Mouse (Mus musculus) 416B (cell line): ENCODE results near the gene Fut2.
A peak's percentile ranks its signal among the peaks of the same experiment; 100 is the strongest.

Experiments
- DNase-seq: peaks from one replicate; pipeline ENCODE4 v3.0.0; 2011; ENCODE audit warnings: low read depth

The Fut2 gene

GRCm38 (mm10) chr7:45638623-45639401 lies 27.4 kb downstream of the Fut2 start:
- no peak for DNase-seq

DNA sequence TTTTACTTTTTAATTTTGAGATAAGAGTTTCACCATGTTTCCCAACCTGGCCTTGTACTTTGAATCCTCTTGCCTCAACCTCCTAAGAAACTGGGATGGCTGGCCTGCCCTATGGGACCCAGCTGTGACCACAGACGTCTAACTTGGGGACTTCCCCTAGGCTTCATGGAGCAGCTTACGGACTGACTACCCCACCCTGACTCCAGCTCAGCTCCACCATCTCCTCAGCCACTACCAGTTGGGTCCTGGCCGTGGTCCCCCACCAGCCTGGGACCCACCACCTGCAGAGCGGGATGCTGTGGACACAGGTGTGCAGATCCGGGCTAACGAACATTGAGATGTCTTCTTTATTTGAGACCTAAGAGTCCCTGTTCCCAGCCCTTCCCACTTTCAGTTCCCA lies 28.5 kb downstream of the Fut2 start:
- no peak for DNase-seq

DNA sequence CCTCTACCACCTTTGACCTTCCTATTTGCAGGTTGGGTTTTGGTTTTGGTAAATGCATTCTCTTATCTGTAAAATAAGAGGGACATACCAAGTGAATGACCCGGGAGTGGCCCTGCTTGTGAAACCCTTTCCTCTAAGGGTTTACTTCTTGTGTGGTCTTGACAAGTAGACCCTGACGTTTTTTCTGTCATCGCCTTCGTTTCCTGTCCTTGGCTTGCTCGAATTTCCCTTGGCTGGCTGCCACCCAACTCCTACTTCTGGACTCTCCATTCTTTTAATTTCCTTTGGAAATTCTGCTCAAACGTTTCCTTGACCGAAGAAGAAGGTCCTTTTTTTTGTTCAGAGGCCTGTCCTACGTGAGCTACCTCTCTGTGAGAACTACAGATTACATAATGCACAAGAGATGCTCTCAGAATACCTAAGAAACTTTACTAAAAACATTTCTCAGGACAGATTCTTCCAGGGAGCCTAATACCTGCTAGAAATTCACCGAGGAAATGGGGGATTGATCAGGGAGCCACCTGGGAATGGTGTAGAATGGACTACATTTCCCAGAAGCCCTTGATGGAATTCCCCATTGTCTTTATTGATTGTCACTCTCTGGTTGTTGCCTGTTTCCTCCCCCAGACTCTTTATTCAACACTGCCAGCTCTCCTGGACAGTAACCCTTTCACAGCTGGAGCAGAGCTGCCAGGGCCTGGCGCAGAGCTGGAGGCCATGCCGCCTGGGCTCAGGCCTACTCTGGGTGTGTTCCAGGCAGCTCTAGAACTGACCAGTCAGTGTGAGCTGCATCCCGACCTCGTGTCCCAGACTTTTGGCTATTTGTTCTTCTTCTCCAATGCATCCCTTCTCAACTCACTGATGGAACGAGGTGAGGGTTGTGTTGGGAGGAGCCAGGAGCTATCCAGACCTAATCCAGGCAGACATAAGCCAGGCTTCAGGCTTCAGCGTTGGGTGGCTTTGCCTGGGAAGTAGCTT lies 30.2 kb downstream of the Fut2 start:
- peak; percentile 93 for DNase-seq

- DNase-seq: peak; percentile 96
Measured at GRCm38 (mm10) chr7:45634946-45635681, 31.1 kb downstream of the Fut2 start.

DNA sequence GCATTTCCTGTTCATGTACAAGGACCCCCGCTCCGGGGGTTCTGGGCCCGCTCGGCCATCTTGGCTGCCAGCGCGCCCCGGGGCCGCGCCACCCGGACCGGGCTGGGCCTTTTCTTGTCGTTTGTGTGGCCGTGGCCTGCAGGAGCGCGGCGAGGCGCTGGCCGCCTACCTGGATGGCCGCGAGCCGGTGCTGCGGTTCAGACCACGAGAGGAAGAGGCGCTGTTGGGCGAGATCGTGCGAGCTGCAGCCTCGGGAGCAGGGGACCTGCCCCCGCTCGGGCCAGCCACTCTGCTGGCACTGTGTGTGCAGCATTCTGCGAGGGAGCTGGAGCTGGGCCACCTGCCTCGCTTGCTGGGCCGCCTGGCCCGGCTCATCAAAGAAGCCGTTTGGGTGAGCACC lies 33.7 kb downstream of the Fut2 start:
- no peak for DNase-seq

- no peak for DNase-seq
Measured at GRCm38 (mm10) chr7:45630064-45630907, 35.9 kb downstream of the Fut2 start.

- DNase-seq: no peak
Measured at GRCm38 (mm10) chr7:45628364-45629294, 37.6 kb downstream of the Fut2 start.

- no peak for DNase-seq
Measured at GRCm38 (mm10) chr7:45627261-45627660, 38.9 kb downstream of the Fut2 start, which contains the start of gene Rasip1. Rasip1 (plus strand) TSS chr7:45627488.

DNA sequence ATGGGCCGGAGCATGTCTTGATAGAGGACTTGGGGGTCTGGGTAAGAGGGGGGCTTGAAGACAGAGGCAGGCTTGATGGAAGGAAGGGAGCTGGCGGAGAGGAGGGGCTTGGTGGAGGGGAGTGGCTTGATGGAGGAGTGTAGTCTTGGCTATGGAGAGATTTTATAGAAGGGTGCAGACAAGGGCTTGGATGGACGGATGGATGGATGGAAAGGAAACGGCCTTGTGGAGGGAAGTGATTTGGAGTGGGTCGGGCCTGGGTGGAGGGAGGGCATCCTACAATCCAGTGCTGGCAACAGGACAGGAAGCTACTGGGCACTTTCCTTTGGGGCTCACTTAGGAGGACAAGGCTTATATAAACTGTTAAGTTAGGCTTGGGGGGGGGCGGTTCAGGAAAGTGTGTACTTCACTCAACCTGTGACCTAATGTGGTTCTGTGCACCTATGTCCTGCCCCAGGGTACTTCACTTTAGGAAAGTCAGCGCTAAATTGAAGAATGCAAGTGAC lies 39.6 kb downstream of the Fut2 start:
- no peak for DNase-seq

DNA sequence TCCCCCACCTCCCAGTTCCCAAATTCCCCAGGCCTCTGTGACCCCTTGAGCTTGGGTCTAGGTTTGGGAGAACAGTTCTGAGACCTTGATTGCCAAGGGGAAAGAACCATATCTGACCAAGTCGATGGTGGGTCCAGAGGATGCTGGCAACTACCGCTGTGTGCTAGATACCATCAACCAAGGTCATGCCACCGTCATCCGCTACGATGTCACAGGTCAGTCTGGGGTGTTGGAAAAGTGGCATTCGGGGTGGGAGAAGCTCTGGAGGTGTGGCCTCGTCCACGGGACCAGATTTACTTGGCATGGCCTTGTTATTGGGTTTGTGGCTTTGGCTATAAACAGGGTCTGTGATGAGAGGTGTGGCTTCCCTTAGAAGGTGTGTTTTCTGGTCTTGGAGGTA lies 40.7 kb downstream of the Fut2 start:
- no peak for DNase-seq

DNA sequence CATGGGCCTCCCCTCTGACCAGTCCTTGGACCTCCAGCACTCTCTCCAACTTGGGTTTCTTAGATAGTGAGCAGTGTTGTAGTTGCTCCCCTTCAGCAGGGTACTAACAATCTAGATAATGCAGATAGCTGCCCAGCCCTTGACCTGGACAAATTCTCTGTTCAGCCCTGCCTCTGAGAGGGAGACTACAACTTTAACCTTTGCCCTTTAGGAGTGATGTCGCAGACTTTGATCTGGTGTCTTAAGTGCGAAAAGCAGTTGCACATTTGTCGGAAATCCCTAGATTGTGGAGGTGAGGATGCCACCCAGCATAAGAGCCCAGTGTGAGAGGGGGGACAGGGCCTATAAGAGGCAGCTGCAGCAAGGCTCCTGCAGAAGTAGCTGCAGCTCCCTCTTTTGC lies 41.5 kb downstream of the Fut2 start:
- no peak for DNase-seq

DNA sequence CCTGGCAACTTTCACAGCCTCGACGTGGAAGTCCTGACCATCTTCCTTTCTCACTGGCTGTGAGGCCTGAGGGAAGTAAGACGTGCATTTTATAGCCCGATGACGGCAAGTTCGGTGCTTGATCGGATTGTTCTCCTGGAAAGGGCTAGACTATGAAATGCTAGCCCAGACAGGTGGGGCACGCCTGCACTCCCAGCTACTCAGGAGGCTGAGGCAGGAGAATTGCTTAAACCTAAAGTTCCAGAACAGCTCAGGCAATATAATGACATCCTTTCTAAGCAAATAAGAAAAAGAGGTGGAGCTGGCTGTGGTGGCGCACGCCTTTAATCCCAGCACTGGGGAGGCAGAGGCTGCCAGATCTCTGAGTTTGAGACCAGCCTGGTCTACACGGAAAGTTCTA lies 42.7 kb downstream of the Fut2 start:
- DNase-seq: peak; percentile 87

DNA sequence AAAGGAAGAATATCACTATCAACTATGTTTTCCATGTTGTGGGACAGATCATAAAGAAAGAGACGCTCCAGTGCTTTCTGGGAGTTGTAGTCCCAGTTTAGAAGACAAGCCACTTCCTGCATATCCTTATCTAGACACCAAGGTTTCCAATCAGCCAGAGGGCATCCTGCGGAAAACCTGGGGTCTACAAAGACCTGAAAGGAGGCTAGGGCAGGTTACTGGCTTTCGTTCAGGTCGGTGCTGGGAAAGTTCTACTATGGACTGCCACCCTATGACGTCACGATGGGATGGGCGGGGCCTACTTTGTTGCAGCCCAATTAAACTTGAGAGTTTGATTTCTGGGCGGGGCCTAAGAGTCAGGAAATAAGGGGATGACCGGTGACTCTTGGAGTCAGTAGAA lies 44.8 kb downstream of the Fut2 start, which contains the start of gene Izumo1:
Izumo1 (plus strand) TSS at position 369 of the 400 bp plus-strand sequence.
- DNase-seq: peak; percentile 29

- DNase-seq: no peak
Measured at GRCm38 (mm10) chr7:45619592-45619991, 46.6 kb downstream of the Fut2 start.

DNA sequence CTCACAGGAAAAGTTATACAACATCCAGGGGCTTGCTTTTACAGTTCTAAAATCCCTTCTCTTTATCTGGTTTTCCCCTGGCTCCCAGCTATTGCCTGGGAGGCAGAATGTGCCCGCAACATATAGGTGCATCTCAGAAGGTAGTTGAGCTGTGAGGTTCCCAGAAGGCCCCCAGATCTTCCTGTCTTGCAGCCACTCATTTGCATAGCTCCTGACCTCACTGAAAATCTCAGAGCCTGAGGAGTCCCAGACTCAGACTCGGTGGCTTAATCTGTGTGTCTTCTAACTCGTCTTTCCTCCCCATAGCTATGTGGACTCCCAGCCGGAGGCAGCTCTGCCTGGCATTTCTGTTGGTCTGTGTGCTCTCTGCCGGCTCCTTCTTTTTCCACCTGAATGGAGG lies 47.9 kb downstream of the Fut2 start:
- DNase-seq: no peak

- no peak for DNase-seq
Measured at GRCm38 (mm10) chr7:45617042-45617695, 49.0 kb downstream of the Fut2 start, which contains the start of gene Fut1. Fut1 (plus strand) TSS chr7:45617289.

- DNase-seq: no peak
Measured at GRCm38 (mm10) chr7:45616277-45616676, 49.9 kb downstream of the Fut2 start.

GRCm38 (mm10) chr7:45609511-45609910 lies 56.7 kb downstream of the Fut2 start:
- DNase-seq: no peak

GRCm38 (mm10) chr7:45605704-45606289 lies 60.4 kb downstream of the Fut2 start:
- peak; percentile 91 for DNase-seq
